14 mouse cellular contexts compared by ENCODE assay signal in the genomic region with DNA sequence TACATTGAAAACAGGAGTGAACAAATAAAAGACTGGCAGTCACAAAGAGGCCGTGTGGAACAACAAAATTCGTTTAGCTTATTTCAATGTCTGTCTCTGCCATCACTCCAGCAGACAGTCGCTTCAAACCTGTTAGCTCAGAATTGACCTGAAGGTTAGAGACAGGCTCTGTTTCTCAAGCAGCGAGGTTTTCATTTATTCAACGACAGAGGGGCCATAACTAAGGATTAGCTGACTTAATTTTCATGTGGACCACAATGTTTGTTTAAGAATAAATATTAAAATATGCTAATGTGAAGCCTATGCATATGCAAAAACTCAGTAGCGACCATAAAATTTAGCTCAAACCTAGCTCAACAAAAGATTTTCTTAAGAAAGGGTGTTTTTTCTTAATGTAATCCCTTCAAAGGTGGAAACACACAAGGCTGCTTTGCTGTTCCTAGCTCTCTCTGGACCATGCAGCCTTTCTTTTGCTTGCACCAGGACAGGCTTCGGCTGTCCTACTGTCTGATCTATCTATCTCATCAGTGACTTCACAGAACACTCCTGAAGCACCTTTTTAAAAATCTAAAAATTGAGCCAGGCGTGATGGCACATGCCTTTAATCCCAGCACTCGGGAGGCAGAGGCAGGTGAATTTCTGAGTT.
"Had no signal": no experiment of that assay in that cellular context is flagged by ENCODE, and none has a peak within 500 bp of the region (broad histone marks: within the 10 kb centered on the region; RNA-seq: fewer than 3 reads in every experiment).

No protein-coding gene starts in this region.

- H3K27ac ChIP-seq: left cerebral cortex, adult 2 months; limb, embryonic 15.5 days; liver, embryonic 12.5 days; neural tube, embryonic 15.5 days; stomach, postnatal 0 days had no signal

- H3K4me2 ChIP-seq: limb, embryonic 15.5 days; liver, embryonic 12.5 days; lung, embryonic 14.5 days; neural tube, embryonic 15.5 days had no signal

- H3K4me1 ChIP-seq: limb, embryonic 15.5 days; liver, embryonic 12.5 days; neural tube, embryonic 15.5 days had no signal

- DNase-seq: kidney, adult 8-10 months; kidney, postnatal 25 days; lung, embryonic 14.5 days; lung, postnatal 10 days; lung, postnatal 4 days; right cerebral cortex, adult 18-20 months; right cerebral cortex, postnatal 25 days; thymus, postnatal 4 days had no signal

- H3K36me3 ChIP-seq: limb, embryonic 15.5 days; liver, embryonic 12.5 days; neural tube, embryonic 15.5 days had no signal

- H3K27me3 ChIP-seq: limb, embryonic 15.5 days; liver, embryonic 12.5 days; neural tube, embryonic 15.5 days had no signal

- H3K9ac ChIP-seq: limb, embryonic 15.5 days; liver, embryonic 12.5 days; lung, embryonic 14.5 days; neural tube, embryonic 15.5 days had no signal

- ATAC-seq: liver, embryonic 12.5 days had no signal

- H3K4me3 ChIP-seq: left cerebral cortex, adult 2 months; limb, embryonic 15.5 days; liver, embryonic 12.5 days; myocyte; neural tube, embryonic 15.5 days had no signal

- H3K9me3 ChIP-seq: limb, embryonic 15.5 days; liver, embryonic 12.5 days; neural tube, embryonic 15.5 days had no signal
